Mouse (Mus musculus) thymus, adult 2 months (tissue): Measurements from ENCODE around the gene Cenpt.

Source experiments
- CTCF ChIP-seq: fragments of 200-500 bp; IDR thresholded peaks from 2 replicates; pipeline ENCODE4 v1.5.1; 2012; ENCODE audit warnings: mild to moderate bottlenecking, control low read depth, low read length, moderate library complexity, borderline replicate concordance; ENCODE audit not compliant: control insufficient read depth, poor library complexity, insufficient read depth; ENCODE audit errors: extremely low read depth
- POLR2A ChIP-seq: fragments of 200-500 bp; IDR thresholded peaks from 2 replicates; pipeline ENCODE4 v1.6.1; 2012; ENCODE audit warnings: mild to moderate bottlenecking, low read length, control low read depth, moderate library complexity; ENCODE audit not compliant: control insufficient read depth, poor library complexity, insufficient read depth; ENCODE audit errors: extremely low read depth

DNA sequence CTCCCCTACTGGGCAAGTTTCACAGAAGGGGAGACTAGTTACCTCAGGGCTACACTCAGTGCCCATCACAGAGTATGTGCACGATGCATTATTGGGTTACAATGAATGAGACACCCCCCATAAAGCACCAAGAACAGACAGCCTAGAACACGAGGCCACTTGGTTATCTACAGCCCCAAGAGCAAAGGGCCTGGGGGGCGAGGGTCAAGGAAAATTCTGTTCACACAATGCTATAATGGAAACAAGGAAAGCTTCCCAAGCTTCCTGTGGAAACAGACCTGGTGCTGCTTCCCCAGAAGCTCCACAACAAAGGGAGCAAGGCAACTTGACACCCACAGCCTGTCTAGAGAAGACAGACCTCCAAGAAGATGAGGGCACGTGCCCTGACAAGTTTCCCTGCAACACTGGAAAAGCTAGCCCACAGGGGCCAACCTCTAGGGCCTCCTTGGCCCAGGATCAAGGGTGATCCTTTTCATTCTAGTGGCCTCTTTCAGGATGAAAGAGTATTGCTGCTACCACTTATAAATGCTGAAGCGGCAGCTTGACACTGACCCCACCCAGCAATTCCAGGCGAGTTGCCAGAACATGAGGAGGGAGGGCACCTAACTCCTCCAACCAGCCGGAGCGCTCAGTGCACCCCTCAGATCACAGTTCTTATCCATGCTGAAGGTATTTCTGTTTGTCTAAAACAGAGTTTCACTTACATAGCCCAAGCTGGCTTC lies 53.8 kb downstream of the Cenpt start:
- TF ChIP-seq CTCF (no peak), POLR2A (no peak)
